Mouse (Mus musculus) thymus, adult 2 months (tissue): Measurements from ENCODE around the gene Rbp4. TPM values are rescaled to one million over a fixed set of nuclear protein-coding genes. Genes with fewer than 3 reads are reported as not detected.

Source experiments
- DNase-seq: peaks from one replicate; pipeline ENCODE4 v3.0.0; 2021
- H3K27ac ChIP-seq: fragments of 200-500 bp; 2 replicates; pipeline ENCODE4 v1.5.1; 2012; ENCODE audit warnings: low read length, control low read depth; ENCODE audit not compliant: control insufficient read depth, insufficient read depth
- H3K27me3 ChIP-seq: fragments of 200-500 bp; 2 replicates; pipeline ENCODE4 v1.6.1; 2012; ENCODE audit warnings: mild to moderate bottlenecking, low read length, moderate library complexity, mixed read lengths; ENCODE audit not compliant: control insufficient read depth, insufficient read depth
- H3K36me3 ChIP-seq: fragments of 200-500 bp; 2 replicates; pipeline ENCODE4 v1.6.1; 2012; ENCODE audit warnings: mild to moderate bottlenecking, low read length, moderate library complexity; ENCODE audit not compliant: control insufficient read depth, insufficient read depth
- H3K4me1 ChIP-seq: fragments of 200-500 bp; replicated peaks from 2 replicates; pipeline ENCODE4 v1.6.1; 2012; ENCODE audit warnings: low read length; ENCODE audit not compliant: control insufficient read depth, insufficient read depth
- H3K4me3 ChIP-seq: fragments of 200-500 bp; 2 replicates; pipeline ENCODE4 v1.5.1; 2012; ENCODE audit warnings: mild to moderate bottlenecking, low read length, control low read depth, moderate library complexity; ENCODE audit not compliant: control insufficient read depth, insufficient read depth
- CTCF ChIP-seq: fragments of 200-500 bp; IDR thresholded peaks from 2 replicates; pipeline ENCODE4 v1.5.1; 2012; ENCODE audit warnings: mild to moderate bottlenecking, control low read depth, low read length, moderate library complexity, borderline replicate concordance; ENCODE audit not compliant: control insufficient read depth, poor library complexity, insufficient read depth; ENCODE audit errors: extremely low read depth
- POLR2A ChIP-seq: fragments of 200-500 bp; IDR thresholded peaks from 2 replicates; pipeline ENCODE4 v1.6.1; 2012; ENCODE audit warnings: mild to moderate bottlenecking, low read length, control low read depth, moderate library complexity; ENCODE audit not compliant: control insufficient read depth, poor library complexity, insufficient read depth; ENCODE audit errors: extremely low read depth
- WGBS: fragments of 180-500 bp; shearing (Covaris S2); methylation state at CpG from one replicate; pipeline ENCODE4 v1.1.7; 2018; 5-methylcytosine and 5-hydroxymethylcytosine counted together
- polyA plus RNA-seq: library from polyadenylated mRNA; depleted of rRNA; stranded (reverse); fragments of >200 nt; gene quantifications from 2 replicates; pipeline ENCODE4 v1.2.3, GENCODE M21; 2012

The Rbp4 gene
- polyA plus RNA-seq, 1 experiment = 9.0 TPM

DNA sequence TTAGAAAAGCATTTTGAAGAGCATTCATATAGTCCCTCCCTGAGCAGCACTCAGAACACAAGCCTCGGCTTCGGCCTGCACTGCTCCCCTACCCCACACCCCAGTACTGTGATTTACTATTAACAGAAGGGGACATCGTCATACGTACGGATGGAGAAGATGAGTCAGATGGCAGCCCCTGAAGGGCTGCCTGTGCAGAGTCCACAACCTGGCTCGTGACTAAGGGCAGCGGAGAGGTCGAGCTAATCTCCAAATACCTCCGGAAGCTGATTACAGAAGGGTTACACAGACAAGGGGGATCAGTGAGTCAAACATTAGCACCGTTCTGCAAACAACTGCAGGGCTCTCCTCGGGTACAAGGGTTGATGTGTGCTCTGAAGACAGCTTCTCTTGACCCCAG lies 8.9 kb upstream of the Rbp4 start:
- no peaks in the 10 kb centered on the region for H3K27me3 ChIP-seq
- WGBS = 86% methylated on average over 11 of the region's 11 CpGs
- TF ChIP-seq POLR2A = no peak
- TF ChIP-seq CTCF = no peak

DNA sequence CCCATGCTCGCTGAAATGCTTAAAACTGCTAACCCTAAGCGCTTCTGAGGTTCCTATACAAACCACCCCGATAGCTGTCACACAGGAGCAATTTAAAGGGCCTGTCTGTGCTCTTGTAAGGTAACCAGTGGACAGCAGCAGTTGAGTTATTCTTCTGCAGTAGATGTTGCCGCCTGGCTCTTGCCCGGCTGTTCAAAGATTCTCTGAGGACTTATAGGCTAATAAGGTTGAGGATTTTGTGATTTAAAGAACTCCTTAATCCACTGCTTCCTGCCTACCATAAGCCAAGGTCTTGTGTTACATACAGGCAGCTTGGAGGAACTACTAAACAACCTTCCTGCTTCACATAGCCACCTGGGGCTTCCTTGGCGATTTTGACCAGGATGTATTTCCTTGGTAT lies 7.4 kb upstream of the Rbp4 start, which contains the start of gene Pde6c:
Pde6c (plus strand) TSS at position 301 of the 400 bp plus-strand sequence.
- H3K4me3 ChIP-seq = no peak within 1 kb of the TSS
- H3K4me1 ChIP-seq = no peaks in the 10 kb centered on the region
- H3K27me3 ChIP-seq = no peaks in the 10 kb centered on the region
- H3K27ac ChIP-seq = no peak within 1 kb of the TSS
- no peaks in the 10 kb centered on the region for H3K36me3 ChIP-seq
- DNase-seq = no peak
- WGBS = 85% methylated on average over 6 of the region's 6 CpGs
- no peak for TF ChIP-seq POLR2A

More for the DNA sequence above, 8.9 kb upstream of the Rbp4 start:
- Histone ChIP-seq H3K4me1 (no peaks in the 10 kb centered on the region), H3K4me3 (no peak overlapping the region), H3K36me3 (no peaks in the 10 kb centered on the region), H3K27ac (no peak overlapping the region)
- DNase-seq = no peak

DNA sequence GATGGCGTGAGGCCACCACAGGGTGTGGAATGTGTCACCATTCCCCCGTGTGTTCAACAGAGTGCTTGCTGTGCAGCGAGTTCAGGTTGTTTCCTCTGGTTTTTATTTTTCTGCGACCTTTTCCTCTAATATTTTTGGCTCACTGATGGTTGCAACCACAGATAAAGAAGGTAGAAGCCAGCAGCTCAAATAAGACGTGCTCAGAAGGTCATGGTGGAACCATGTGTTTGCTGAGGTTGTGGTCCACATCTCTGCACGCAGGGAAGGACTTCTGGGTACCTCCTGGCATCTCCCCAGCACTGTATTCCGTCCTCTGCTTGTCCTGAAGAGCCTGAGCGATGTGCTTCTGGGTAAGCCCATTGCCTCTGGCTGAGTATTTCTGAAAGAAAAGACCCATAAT lies 1.6 kb upstream of the Rbp4 start:
- Histone ChIP-seq H3K36me3 (no peaks in the 10 kb centered on the region), H3K4me1 (no peaks in the 10 kb centered on the region), H3K4me3 (no peak overlapping the region), H3K27ac (no peak overlapping the region), H3K27me3 (peaks cover 3% of the 10 kb centered on the region; the same call in 1 of the 2 replicates)
- TF ChIP-seq CTCF = no peak
- no peak for TF ChIP-seq POLR2A
- DNase-seq = no peak
- 62% methylated on average over 8 of the region's 8 CpGs for WGBS

DNA sequence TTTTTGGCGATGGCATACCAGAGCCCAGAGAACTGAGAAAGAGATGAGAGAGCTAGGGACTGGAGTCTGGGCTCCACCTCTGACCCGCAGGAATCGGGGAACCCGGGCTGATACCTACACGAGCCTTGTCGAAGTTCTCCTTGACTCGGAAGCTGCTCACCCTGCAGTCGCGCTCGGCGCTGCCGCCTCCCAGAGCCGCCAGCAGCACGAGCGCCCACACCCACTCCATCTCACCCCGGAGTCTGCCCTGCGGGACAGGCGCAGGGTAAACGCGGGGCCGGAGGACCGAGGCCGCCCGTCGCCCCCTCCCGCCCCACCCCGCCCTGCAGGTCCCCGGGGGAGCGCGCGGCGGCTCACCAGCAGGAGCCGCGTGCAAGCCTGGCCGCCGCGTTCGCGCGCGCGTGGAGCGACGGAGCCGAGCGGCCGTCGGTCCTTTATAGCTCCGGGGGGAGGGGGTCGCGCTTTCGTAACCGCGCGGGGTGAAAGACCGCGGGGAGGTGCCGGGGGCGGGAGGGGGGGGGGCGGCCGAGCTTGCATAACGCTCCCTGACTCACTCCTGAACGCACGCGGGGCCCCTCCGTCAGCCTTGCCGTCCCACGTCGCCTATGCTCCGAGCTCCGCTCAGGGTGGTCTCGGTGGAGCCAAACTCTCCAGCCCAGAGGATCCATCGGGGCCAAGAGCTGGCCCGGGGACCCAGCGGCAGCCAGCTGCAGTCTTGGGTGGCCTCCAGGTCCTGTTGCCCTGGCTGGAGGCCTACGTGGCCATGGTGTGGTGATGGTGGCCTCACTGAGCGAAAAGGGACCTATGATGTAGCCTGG lies 471 bp downstream of the Rbp4 start:
- Histone ChIP-seq H3K36me3 (no peaks in the 10 kb centered on the region), H3K27ac (no peak overlapping the region), H3K27me3 (peaks cover 3% of the 10 kb centered on the region; the same call in 1 of the 2 replicates), H3K4me3 (no peak overlapping the region), H3K4me1 (no peaks in the 10 kb centered on the region)
- TF ChIP-seq CTCF (no peak), POLR2A (no peak)
- WGBS = 3% methylated on average over 67 of the region's 77 CpGs
- no peak for DNase-seq

DNA sequence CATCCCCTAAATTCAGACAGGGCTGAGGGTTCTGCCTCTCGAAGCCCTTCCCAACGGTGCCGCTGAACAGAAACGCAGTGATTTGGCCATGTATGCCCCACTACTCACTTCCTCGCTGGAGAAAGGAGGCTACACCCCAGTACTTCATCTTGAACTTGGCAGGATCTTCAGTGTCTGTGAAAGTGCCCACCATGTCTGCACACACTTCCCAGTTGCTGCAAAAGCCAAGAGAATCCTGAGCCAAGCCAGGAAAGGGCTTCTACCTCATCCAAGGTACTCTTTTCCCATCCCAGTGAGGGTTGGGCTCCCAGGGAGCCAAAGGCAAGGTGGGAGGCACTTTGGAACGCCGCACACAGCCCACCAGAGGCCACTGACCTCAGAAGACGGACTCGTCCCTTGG lies 1.2 kb downstream of the Rbp4 start:
- TF ChIP-seq CTCF (no peak), POLR2A (no peak)
- Histone ChIP-seq H3K4me1 (no peaks in the 10 kb centered on the region), H3K36me3 (no peaks in the 10 kb centered on the region), H3K27me3 (peaks cover 3% of the 10 kb centered on the region; the same call in 1 of the 2 replicates), H3K4me3 (no peak overlapping the region), H3K27ac (no peak overlapping the region)
- DNase-seq = no peak
- 38% methylated on average over 9 of the region's 9 CpGs for WGBS

DNA sequence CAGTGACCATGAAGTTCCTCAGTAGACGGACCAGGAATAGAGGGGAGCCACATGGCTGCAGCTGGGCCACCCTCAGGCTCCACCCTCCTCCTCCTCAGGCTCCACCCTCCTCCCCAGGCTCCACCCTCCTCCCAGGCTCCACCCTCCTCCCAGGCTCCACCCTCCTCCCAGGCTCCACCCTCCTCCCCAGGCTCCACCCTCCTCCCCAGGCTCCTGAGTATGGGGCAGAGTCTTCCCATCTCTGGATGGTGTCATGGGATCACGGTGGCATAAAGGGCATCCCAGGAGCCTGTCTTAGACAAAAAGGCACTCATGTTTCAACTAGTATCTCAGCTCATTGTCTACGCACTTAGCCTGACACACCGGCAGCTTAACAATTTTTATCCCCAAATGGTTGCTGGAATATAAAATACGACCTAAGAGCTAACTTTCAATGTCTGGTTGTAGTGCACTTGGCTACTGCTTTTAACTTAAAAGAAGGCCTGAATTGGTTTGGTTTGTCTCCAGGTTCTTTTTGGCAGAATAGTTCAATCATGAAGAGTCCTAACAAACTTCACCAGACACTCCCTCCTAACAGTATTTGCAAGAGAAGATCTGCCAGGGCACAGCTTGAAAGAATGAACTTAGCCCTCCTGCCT lies 4.8 kb downstream of the Rbp4 start:
- WGBS = 78% methylated on average over 5 of the region's 5 CpGs
- Histone ChIP-seq H3K27me3 (peaks cover 3% of the 10 kb centered on the region; the same call in 1 of the 2 replicates), H3K4me1 (no peaks in the 10 kb centered on the region), H3K36me3 (no peaks in the 10 kb centered on the region), H3K27ac (no peak overlapping the region), H3K4me3 (no peak overlapping the region)
- no peak for DNase-seq
- no peak for TF ChIP-seq POLR2A
- no peak for TF ChIP-seq CTCF
